Mouse (Mus musculus): ENCODE results near the gene Bmpr1a.

Gene Bmpr1a

GRCm38 (mm10) chr14:34508187-34508840, 5.2 kb upstream of the Bmpr1a start:
- DNase-seq (ENCODE audit: low read depth, low spot score), result no peak

- no peak for DNase-seq (ENCODE audit: low read depth, low spot score)
Observed at GRCm38 (mm10) chr14:34505309-34505708, 2.2 kb upstream of the Bmpr1a start.

DNA sequence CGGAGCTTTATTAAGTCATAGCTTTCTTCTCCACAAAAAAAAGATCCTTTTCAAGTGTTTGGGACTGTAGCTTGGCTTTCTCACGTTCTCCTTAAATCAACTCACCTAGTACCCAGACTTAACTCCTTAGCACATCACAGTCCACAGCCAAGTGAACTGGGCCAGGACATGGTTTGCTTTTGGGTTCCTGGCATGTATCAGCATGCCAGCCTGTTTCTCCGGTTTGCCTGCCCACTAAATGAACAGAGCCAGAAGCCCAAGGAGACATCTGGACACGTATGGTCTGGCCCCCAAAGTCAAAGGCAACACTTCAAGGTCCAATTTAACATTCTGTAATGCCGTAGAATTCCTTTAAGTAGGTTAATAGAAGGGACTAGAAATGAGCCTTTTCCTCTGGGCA, 1.2 kb upstream of the Bmpr1a start:
- DNase-seq (ENCODE audit: low read depth, low spot score), result no peak

- DNase-seq (ENCODE audit: low read depth, low spot score), result no peak
Observed at GRCm38 (mm10) chr14:34503759-34504158, 618 bp upstream of the Bmpr1a start.

DNA sequence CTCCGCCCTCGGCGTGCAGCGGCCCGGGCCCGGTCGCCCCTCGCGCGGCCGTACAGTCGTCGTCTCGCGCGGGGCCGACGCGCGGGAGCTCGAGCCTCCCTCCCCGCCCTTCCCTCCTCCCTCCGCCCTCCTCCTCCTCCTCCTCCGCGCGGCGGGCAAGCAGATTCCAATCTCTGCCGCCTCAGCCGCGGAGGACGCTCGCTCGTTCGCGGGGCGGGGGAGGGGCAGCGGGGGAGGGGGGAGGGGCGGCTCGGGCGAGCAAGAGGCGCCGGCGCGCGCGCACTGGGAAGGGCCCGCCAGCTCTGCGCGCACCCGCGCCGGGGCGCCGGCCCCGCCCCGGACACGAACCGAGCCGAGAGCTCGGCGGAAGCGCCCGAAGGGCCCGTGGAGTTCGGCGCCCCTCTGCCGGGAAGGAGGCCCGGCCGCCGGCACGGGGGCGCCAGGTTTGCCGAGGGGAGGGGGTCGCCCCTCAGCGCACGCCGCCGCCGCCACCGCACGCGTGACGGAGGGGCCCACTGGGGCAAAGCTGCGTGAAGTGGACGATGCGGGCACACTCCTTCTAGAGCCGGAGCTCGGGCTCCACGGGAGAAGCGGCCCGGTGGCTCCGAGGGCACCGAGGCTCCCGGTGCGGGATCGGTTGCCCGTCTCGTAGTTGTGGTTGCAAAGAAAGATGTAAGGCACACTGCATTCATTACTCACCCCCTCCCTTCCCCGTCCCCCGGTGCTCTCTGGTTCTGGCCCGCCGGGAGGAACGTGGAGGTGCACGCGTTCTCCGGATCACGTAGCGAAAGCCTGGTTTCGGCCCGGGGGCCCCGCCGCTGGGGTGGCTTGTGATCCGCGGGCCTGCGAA, 441 bp downstream of the Bmpr1a start:
- DNase-seq (ENCODE audit: low read depth, low spot score), result peak; percentile 91

DNA sequence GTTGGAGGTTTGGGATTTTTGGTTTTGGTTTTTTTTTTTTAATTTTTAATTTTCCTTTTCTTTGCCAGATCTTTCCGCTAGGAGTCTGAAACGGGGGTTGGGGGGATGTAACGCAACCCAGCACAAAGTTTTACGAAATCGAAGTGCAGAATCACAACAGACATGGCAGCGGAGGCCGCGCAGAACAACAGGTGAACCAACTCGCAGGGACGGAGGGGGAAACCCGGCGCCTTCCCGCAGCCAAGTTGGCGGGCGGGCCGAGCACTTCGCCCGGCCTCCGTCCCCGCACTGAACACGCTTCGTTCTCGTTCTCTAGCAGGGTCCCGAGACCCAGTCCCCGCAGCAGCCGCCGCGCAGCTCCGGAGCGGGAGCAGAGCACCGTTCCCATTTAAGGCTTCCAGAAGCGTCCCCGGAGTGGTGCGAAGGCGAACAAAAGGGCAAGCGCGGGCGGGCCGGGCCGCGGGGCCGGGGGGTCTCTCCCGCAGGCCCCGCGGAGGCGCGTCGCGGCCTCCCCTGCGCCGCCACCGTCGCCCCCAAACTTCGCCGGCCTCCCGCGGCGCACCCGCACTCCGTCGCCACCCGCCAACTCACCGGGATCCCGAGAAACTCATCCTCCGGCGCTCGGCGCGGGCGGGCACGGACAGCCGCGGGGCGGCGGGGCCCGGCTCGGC, 1.2 kb downstream of the Bmpr1a start:
- DNase-seq (ENCODE audit: low read depth, low spot score), result peak; percentile 56

DNA sequence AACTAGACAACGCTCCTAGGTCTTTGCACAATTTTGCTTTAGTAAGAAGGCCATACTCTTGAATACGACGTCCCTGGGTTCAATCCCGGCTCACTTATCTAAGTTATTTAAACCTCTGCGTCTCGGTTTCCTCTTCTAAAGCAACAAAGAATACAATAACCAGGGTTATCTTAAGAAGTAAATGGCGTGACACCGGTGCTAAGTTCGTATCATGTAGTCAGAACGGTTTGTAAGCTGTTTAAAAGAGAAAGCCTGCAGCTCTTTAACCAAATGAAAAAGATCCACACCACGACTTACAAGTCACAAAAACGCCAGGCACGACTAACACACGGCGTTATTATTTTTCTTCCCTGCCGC, 1.7 kb downstream of the Bmpr1a start:
- no peak for DNase-seq (ENCODE audit: low read depth, low spot score)

GRCm38 (mm10) chr14:34500309-34500708, 2.8 kb downstream of the Bmpr1a start:
- DNase-seq (ENCODE audit: low read depth, low spot score), result no peak

DNA sequence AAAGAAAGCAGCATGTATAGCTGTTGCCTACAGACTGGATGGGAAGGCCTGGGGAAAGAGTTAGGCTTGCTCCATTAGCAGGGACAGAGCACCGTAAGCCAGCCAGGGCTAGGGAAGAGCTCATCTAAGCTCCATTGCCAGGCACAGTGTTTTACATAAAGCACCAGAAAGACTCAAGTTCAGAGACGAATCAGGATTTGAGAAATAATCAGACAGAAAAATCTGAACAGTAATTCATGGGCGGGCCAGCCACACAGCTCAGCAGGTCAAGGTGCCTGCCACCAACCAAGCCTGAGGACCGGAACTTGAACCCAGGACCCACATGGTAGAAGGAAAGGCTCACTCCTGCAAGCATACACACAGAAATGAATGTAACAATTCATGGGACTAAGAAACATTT, 3.5 kb downstream of the Bmpr1a start:
- no peak for DNase-seq (ENCODE audit: low read depth, low spot score)

- DNase-seq (ENCODE audit: low read depth, low spot score), result no peak
Observed at GRCm38 (mm10) chr14:34497346-34497745, 5.8 kb downstream of the Bmpr1a start.

DNA sequence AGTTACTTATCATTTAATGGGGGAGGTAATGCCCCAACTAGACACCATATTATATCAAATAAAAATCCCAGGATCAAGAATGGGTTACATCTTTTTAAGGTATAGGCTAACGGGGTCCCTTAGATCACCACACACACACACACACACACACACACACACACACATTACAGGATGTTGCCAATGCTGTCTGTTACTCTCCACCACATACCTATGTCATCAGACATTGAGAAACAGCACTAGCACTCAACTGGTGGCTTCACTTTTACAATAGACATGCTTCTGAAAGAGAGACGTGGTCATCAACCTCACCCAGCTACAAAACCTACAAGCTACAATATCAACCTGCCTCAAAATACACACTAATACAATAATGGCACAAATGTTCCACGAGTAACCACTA, 9.5 kb downstream of the Bmpr1a start:
- DNase-seq (ENCODE audit: low read depth, low spot score), result no peak

DNA sequence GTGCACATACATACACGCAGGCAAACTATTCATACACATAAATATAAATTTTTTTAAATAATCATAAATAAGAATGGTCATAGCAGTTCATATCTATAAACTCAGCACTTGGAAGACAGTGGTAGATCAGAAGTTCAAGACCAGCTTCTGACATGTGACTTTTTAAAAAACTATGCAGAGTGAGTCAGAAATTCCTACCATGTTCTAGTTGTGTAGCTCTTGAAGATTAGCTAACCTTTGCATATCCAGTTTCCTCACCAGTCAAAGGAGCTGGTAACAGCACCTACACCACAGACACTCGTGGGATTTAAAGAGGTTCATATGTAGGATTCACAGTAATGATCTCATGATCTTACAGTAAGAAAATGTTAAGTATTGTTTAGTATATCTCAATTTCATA, 10.5 kb downstream of the Bmpr1a start:
- no peak for DNase-seq (ENCODE audit: low read depth, low spot score)

- no peak for DNase-seq (ENCODE audit: low read depth, low spot score)
Observed at GRCm38 (mm10) chr14:34490965-34491364, 12.2 kb downstream of the Bmpr1a start.

GRCm38 (mm10) chr14:34489928-34490327, 13.2 kb downstream of the Bmpr1a start:
- no peak for DNase-seq (ENCODE audit: low read depth, low spot score)

DNA sequence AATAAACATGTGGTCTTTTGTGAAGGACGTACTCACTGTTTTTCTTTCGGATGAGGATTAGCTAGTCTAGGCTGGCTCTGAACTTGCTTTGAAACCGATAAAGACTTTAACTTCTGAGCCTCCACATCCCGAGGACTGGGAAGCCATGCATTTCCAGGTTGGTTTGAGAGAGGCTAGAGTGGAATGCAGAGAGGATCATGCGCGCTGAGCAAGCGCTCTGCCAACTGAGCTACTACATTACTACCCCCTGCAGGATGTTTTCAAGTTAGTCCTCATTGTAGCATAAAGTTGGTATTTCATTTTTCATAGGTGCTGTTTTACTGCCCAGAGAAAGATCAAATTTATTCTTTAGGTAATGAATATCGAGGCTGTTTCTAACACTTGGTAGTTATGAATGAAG, 17.0 kb downstream of the Bmpr1a start:
- DNase-seq (ENCODE audit: low read depth, low spot score), result no peak

GRCm38 (mm10) chr14:34483469-34484341, 19.4 kb downstream of the Bmpr1a start:
- DNase-seq (ENCODE audit: low read depth, low spot score), result no peak

DNA sequence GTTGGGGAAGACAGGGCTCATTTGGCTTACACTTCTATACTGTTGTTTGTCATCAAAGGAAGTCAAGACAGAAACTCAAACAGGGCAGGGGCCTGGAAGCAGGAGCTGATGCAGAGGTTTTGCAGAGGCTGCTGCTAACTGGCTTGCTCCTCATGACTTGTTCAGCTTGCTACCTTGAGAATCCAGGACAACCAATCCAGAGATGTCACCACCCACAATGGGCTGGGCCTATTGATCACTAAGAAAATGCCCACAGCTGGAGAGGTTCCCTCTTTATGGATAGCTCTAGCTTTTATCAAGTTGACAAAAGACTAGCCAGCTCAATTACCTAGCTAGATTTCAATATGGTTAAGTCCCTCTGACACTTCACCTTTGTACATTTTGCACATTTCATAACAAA, 31.6 kb downstream of the Bmpr1a start:
- DNase-seq (ENCODE audit: low read depth, low spot score), result no peak

- DNase-seq (ENCODE audit: low read depth, low spot score), result no peak
Observed at GRCm38 (mm10) chr14:34466291-34466690, 36.9 kb downstream of the Bmpr1a start.

- DNase-seq (ENCODE audit: low read depth, low spot score), result no peak
Observed at GRCm38 (mm10) chr14:34459386-34459785, 43.8 kb downstream of the Bmpr1a start.

DNA sequence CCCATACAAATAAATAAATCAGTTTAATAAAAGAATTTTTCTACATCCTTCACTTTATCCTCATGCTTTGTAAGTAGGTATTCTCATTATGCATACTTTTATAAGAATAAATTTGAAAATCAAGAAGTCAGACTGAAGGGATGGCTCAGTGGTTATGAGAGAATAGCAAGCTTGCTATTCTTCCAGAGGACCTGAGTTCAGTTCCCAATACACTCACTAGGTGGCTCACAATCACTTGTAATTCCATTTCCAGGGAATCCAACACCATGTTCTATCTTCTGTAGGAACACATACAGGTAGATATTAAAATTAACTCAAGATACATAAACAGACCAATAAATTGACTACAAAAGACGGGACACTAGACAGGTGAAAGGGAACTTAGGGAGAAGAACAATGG, 44.3 kb downstream of the Bmpr1a start:
- peak; percentile 20 for DNase-seq (ENCODE audit: low read depth, low spot score)

- no peak for DNase-seq (ENCODE audit: low read depth, low spot score)
Observed at GRCm38 (mm10) chr14:34454282-34454681, 48.9 kb downstream of the Bmpr1a start.

GRCm38 (mm10) chr14:34453648-34454047, 49.5 kb downstream of the Bmpr1a start:
- peak; percentile 17 for DNase-seq (ENCODE audit: low read depth, low spot score)
